Mouse (Mus musculus): ENCODE results near the gene Itgb5. TPM values are rescaled to one million over a fixed set of nuclear protein-coding genes. Genes with fewer than 3 reads are reported as not detected.

Itgb5 gene
- polyA plus RNA-seq, 1 experiment from 2014 or later, result 41.4 TPM

- no peaks in the 10 kb centered on the region for H3K27me3 ChIP-seq (replicated peaks; ENCODE audit: control insufficient read depth, insufficient read depth, low read length)
- DNase-seq (ENCODE audit: low spot score), result no peak
- H3K9ac ChIP-seq (ENCODE audit: low read length), result no peak overlapping the region
- ATAC-seq (replicated peaks; ENCODE audit: low FRiP score, low TSS enrichment, low read depth), result no peak
- no peaks in the 10 kb centered on the region for H3K9me3 ChIP-seq (ENCODE audit: control insufficient read depth, low read length)
- no peak overlapping the region for H3K27ac ChIP-seq (ENCODE audit: low read depth)
- no peak overlapping the region for H3K4me2 ChIP-seq (ENCODE audit: low read length)
- H3K4me1 ChIP-seq (replicated peaks; ENCODE audit: control insufficient read depth, insufficient read depth, low read length), result peaks cover 7% of the 10 kb centered on the region; the same call in 1 of the 2 replicates
- no peak overlapping the region for H3K4me3 ChIP-seq (ENCODE audit: low read depth, low read length)
- H3K36me3 ChIP-seq (ENCODE audit: control insufficient read depth, insufficient read depth, low read length), result peaks cover 30% of the 10 kb centered on the region
- 77% methylated on average over 17 of the region's 17 CpGs for WGBS
These were observed 118.5 kb downstream of the Itgb5 start for GRCm38 (mm10) chr16:33947664-33948571.

GRCm38 (mm10) chr16:33950386-33950785 lies 120.9 kb downstream of the Itgb5 start:
- H3K36me3 ChIP-seq (ENCODE audit: control insufficient read depth, insufficient read depth, low read length), result peaks cover 53% of the 10 kb centered on the region
- WGBS, result 78% methylated on average over 6 of the region's 6 CpGs
- no peaks in the 10 kb centered on the region for H3K27me3 ChIP-seq (replicated peaks; ENCODE audit: control insufficient read depth, insufficient read depth, low read length)
- H3K9me3 ChIP-seq (ENCODE audit: control insufficient read depth, low read length), result no peaks in the 10 kb centered on the region
- H3K4me2 ChIP-seq (ENCODE audit: low read length), result no peak overlapping the region
- H3K4me1 ChIP-seq (replicated peaks; ENCODE audit: control insufficient read depth, insufficient read depth, low read length), result no peaks in the 10 kb centered on the region; the same call in 1 of the 2 replicates
- no peak for DNase-seq (ENCODE audit: low spot score)
- no peak overlapping the region for H3K27ac ChIP-seq (ENCODE audit: low read depth)
- ATAC-seq (replicated peaks; ENCODE audit: low FRiP score, low TSS enrichment, low read depth), result no peak
- H3K4me3 ChIP-seq (ENCODE audit: low read depth, low read length), result no peak overlapping the region
- no peak overlapping the region for H3K9ac ChIP-seq (ENCODE audit: low read length)

- H3K27ac ChIP-seq (ENCODE audit: low read depth), result no peak overlapping the region
- WGBS, result 28% methylated on average over 4 of the region's 4 CpGs
- DNase-seq (ENCODE audit: low spot score) (peak; percentile 93), ATAC-seq (replicated peaks; ENCODE audit: low FRiP score, low TSS enrichment, low read depth) (peak; percentile 79)
- peaks cover 57% of the 10 kb centered on the region for H3K36me3 ChIP-seq (ENCODE audit: control insufficient read depth, insufficient read depth, low read length)
- no peak overlapping the region for H3K4me3 ChIP-seq (ENCODE audit: low read depth, low read length)
- no peaks in the 10 kb centered on the region for H3K27me3 ChIP-seq (replicated peaks; ENCODE audit: control insufficient read depth, insufficient read depth, low read length)
- H3K4me2 ChIP-seq (ENCODE audit: low read length), result no peak overlapping the region
- no peaks in the 10 kb centered on the region for H3K4me1 ChIP-seq (replicated peaks; ENCODE audit: control insufficient read depth, insufficient read depth, low read length)
- H3K9ac ChIP-seq (ENCODE audit: low read length), result no peak overlapping the region
- no peaks in the 10 kb centered on the region for H3K9me3 ChIP-seq (ENCODE audit: control insufficient read depth, low read length)
These were observed 121.4 kb downstream of the Itgb5 start for GRCm38 (mm10) chr16:33950830-33951229.

- no peak for ATAC-seq (replicated peaks; ENCODE audit: low FRiP score, low TSS enrichment, low read depth)
- Histone ChIP-seq H3K4me2 (ENCODE audit: low read length) (no peak overlapping the region), H3K36me3 (ENCODE audit: control insufficient read depth, insufficient read depth, low read length) (peaks cover 74% of the 10 kb centered on the region), H3K4me3 (ENCODE audit: low read depth, low read length) (no peak overlapping the region), H3K27me3 (replicated peaks; ENCODE audit: control insufficient read depth, insufficient read depth, low read length) (no peaks in the 10 kb centered on the region), H3K9me3 (ENCODE audit: control insufficient read depth, low read length) (no peaks in the 10 kb centered on the region), H3K9ac (ENCODE audit: low read length) (no peak overlapping the region), H3K27ac (ENCODE audit: low read depth) (no peak overlapping the region), H3K4me1 (replicated peaks; ENCODE audit: control insufficient read depth, insufficient read depth, low read length) (no peaks in the 10 kb centered on the region)
- DNase-seq (ENCODE audit: low spot score), result peak; percentile 43
- WGBS, result 87% methylated on average over 4 of the region's 4 CpGs
These were observed 123.5 kb downstream of the Itgb5 start for GRCm38 (mm10) chr16:33953008-33953407.

- ATAC-seq (replicated peaks; ENCODE audit: low FRiP score, low TSS enrichment, low read depth), result no peak
- no peaks in the 10 kb centered on the region for H3K27me3 ChIP-seq (replicated peaks; ENCODE audit: control insufficient read depth, insufficient read depth, low read length)
- no peaks in the 10 kb centered on the region for H3K4me1 ChIP-seq (replicated peaks; ENCODE audit: control insufficient read depth, insufficient read depth, low read length)
- no peak overlapping the region for H3K27ac ChIP-seq (ENCODE audit: low read depth)
- WGBS, result 85% methylated on average over 1 of the region's 1 CpGs
- no peak overlapping the region for H3K9ac ChIP-seq (ENCODE audit: low read length)
- peak; percentile 45 for DNase-seq (ENCODE audit: low spot score)
- H3K4me2 ChIP-seq (ENCODE audit: low read length), result no peak overlapping the region
- peaks cover 77% of the 10 kb centered on the region for H3K36me3 ChIP-seq (ENCODE audit: control insufficient read depth, insufficient read depth, low read length)
- H3K9me3 ChIP-seq (ENCODE audit: control insufficient read depth, low read length), result no peaks in the 10 kb centered on the region
- H3K4me3 ChIP-seq (ENCODE audit: low read depth, low read length), result no peak overlapping the region
These were observed 125.3 kb downstream of the Itgb5 start for GRCm38 (mm10) chr16:33954793-33955192.

- Histone ChIP-seq H3K27ac (ENCODE audit: low read depth) (no peak overlapping the region), H3K4me1 (replicated peaks; ENCODE audit: control insufficient read depth, insufficient read depth, low read length) (peaks cover 13% of the 10 kb centered on the region), H3K27me3 (replicated peaks; ENCODE audit: control insufficient read depth, insufficient read depth, low read length) (no peaks in the 10 kb centered on the region), H3K4me3 (ENCODE audit: low read depth, low read length) (no peak overlapping the region), H3K9me3 (ENCODE audit: control insufficient read depth, low read length) (no peaks in the 10 kb centered on the region), H3K36me3 (ENCODE audit: control insufficient read depth, insufficient read depth, low read length) (peaks cover 51% of the 10 kb centered on the region), H3K4me2 (ENCODE audit: low read length) (no peak overlapping the region), H3K9ac (ENCODE audit: low read length) (no peak overlapping the region)
- DNase-seq (ENCODE audit: low spot score) (no peak), ATAC-seq (replicated peaks; ENCODE audit: low FRiP score, low TSS enrichment, low read depth) (no peak)
- WGBS, result 66% methylated on average over 6 of the region's 6 CpGs
These were observed 134.0 kb downstream of the Itgb5 start for GRCm38 (mm10) chr16:33963509-33963908.

- 0 out of 2 replicates have a peak, but pooled peaks have one; percentile 17 for ATAC-seq (replicated peaks; ENCODE audit: low FRiP score, low TSS enrichment, low read depth)
These were observed 136.5 kb downstream of the Itgb5 start for GRCm38 (mm10) chr16:33965878-33966537.

GRCm38 (mm10) chr16:33966538-33967282 lies 137.2 kb downstream of the Itgb5 start, which contains the start of gene Umps:
Gene Umps, minus strand, starts transcription at chr16:33967038.
- DNase-seq (ENCODE audit: low spot score), result peak; percentile 96
- Histone ChIP-seq H3K9ac (ENCODE audit: low read length) (peak within 1 kb of the TSS; percentile 74), H3K4me2 (ENCODE audit: low read length) (peak within 1 kb of the TSS; percentile 82), H3K4me1 (replicated peaks; ENCODE audit: control insufficient read depth, insufficient read depth, low read length) (peaks cover 13% of the 10 kb centered on the region), H3K9me3 (ENCODE audit: control insufficient read depth, low read length) (no peaks in the 10 kb centered on the region), H3K4me3 (ENCODE audit: low read depth, low read length) (peak within 1 kb of the TSS; percentile 88), H3K27ac (ENCODE audit: low read depth) (peak within 1 kb of the TSS; percentile 69), H3K27me3 (replicated peaks; ENCODE audit: control insufficient read depth, insufficient read depth, low read length) (no peaks in the 10 kb centered on the region), H3K36me3 (ENCODE audit: control insufficient read depth, insufficient read depth, low read length) (peaks cover 19% of the 10 kb centered on the region)
- ATAC-seq (replicated peaks; ENCODE audit: low FRiP score, low TSS enrichment, low read depth), result peak; percentile 91
- WGBS, result under 1% methylated on average over 44 of the region's 44 CpGs

More at GRCm38 (mm10) chr16:33965878-33966537, 136.5 kb downstream of the Itgb5 start:
- H3K36me3 ChIP-seq (ENCODE audit: control insufficient read depth, insufficient read depth, low read length), result peaks cover 26% of the 10 kb centered on the region
- no peaks in the 10 kb centered on the region for H3K9me3 ChIP-seq (ENCODE audit: control insufficient read depth, low read length)
- peaks cover 13% of the 10 kb centered on the region for H3K4me1 ChIP-seq (replicated peaks; ENCODE audit: control insufficient read depth, insufficient read depth, low read length)
- peak overlapping the region; percentile 88 for H3K4me3 ChIP-seq (ENCODE audit: low read depth, low read length)
- 9% methylated on average over 15 of the region's 15 CpGs for WGBS
- no peaks in the 10 kb centered on the region for H3K27me3 ChIP-seq (replicated peaks; ENCODE audit: control insufficient read depth, insufficient read depth, low read length)
- H3K4me2 ChIP-seq (ENCODE audit: low read length), result peak overlapping the region; percentile 82
- peak overlapping the region; percentile 69 for H3K27ac ChIP-seq (ENCODE audit: low read depth)
- DNase-seq (ENCODE audit: low spot score), result no peak
- H3K9ac ChIP-seq (ENCODE audit: low read length), result peak overlapping the region; percentile 74

Measured in intestine, embryonic 14.5 days (tissue).